In the genomic region with DNA sequence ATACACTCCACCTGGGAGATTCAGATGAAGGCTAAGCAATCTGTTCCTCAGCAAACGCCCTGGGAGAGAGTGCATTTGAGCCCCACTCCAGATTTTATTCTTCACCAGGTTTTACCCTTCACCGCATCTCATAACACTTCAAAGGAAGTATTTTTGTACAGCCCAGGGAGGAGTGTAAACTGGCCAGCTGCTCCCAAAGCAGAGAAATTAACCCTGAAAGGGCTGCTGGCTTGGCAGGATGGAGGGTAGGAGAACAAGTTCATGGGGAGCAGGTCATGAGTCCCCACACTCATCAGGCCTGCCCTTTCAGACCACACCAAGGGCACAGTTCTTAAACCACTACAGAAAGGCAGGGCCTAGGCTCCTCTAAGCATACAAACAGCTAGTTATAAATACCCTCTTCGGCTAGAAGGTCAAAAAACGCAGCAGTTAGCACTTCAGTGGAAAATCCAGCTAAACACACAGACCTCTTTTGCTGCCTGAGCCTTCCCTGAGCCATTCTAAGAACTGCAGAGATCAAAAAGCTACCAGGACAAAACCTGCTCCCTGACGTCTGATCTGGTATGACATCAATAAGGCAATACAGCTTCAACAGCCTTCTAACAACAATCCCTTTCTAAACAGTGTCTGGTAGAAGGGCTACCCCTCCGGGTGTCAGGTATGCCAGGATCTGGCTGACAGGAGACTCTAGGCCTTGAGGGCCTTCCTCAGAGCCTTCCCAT, we compare ENCODE assay signal across 8 mouse cellular contexts. TPM values are rescaled to one million over a fixed set of nuclear protein-coding genes. Genes with fewer than 3 reads are reported as not detected.
A peak's percentile ranks its signal among the peaks of the same experiment; 100 is the strongest.
DNase-seq lines count a peak whose midpoint lies in the region; ATAC-seq and TF ChIP-seq lines count a peak whose summit lies in the region.

No protein-coding gene starts in this region.

- H3K27me3 ChIP-seq in forebrain, embryonic 13.5 days = no peaks in the 10 kb centered on the region
- H3K27me3 ChIP-seq in midbrain, postnatal 0 days (ENCODE audit: insufficient read depth, low read length) = no peaks in the 10 kb centered on the region

- TF ChIP-seq CTCF in midbrain, postnatal 0 days (IDR thresholded peaks at IDR 0.05) = no peak

- peak; percentile 66; the same call in 1 of the 2 replicates for ATAC-seq in forebrain, embryonic 13.5 days
- peak; percentile 65; the same call in 1 of the 2 replicates for ATAC-seq in midbrain, postnatal 0 days (ENCODE audit: low FRiP score)

- intact Hi-C loops in left cerebral cortex, postnatal 36 days (cut with DNase I) = no loop called here

- no peaks in the 10 kb centered on the region for H3K36me3 ChIP-seq in forebrain, embryonic 13.5 days (ENCODE audit: poor library complexity, severe bottlenecking)
- no peaks in the 10 kb centered on the region for H3K36me3 ChIP-seq in midbrain, postnatal 0 days (ENCODE audit: insufficient read depth, low read length)

- H3K4me3 ChIP-seq in forebrain, embryonic 13.5 days = no peak overlapping the region
- no peak overlapping the region for H3K4me3 ChIP-seq in midbrain, postnatal 0 days (ENCODE audit: low read depth, low read length)

- peaks cover 59% of the 10 kb centered on the region for H3K4me1 ChIP-seq in forebrain, embryonic 13.5 days
- H3K4me1 ChIP-seq in midbrain, postnatal 0 days (ENCODE audit: insufficient read depth, low read length) = peaks cover 18% of the 10 kb centered on the region

- no peak overlapping the region; the same call in 1 of the 2 replicates for H3K9ac ChIP-seq in forebrain, embryonic 13.5 days
- peak overlapping the region; percentile 29; the same call in 1 of the 2 replicates for H3K9ac ChIP-seq in midbrain, postnatal 0 days (replicated peaks; ENCODE audit: low read length, poor library complexity, severe bottlenecking)

- H3K9me3 ChIP-seq in forebrain, embryonic 13.5 days (replicated peaks) = no peaks in the 10 kb centered on the region
- H3K9me3 ChIP-seq in midbrain, postnatal 0 days (ENCODE audit: low read length) = no peaks in the 10 kb centered on the region

- DNase-seq in right cerebral cortex, postnatal 10 days (ENCODE audit: low spot score in 2 of 2) = peak; percentile 25 to 53
- no peak for DNase-seq in right cerebral cortex, postnatal 14 days
- DNase-seq in induced T-regulatory cell, adult 2 months (ENCODE audit: low read depth) = peak; percentile 47
- DNase-seq in left cerebral cortex, postnatal 36 days (ENCODE audit: low spot score in 2 of 2) = peak; percentile 34 to 40
- peak; percentile 67 for DNase-seq in midbrain, postnatal 0 days (ENCODE audit: low spot score)
- no peak for DNase-seq in spleen, postnatal 14 days (ENCODE audit: low spot score in 2 of 2)
- no peak for DNase-seq in adipocyte (ENCODE audit: low spot score)

- 7% methylated on average over 6 of the region's 6 CpGs for WGBS in forebrain, embryonic 13.5 days
- 7% methylated on average over 6 of the region's 6 CpGs for whole genome bisulfite sequencing in midbrain, postnatal 0 days

- H3K4me2 ChIP-seq in forebrain, embryonic 13.5 days = peak overlapping the region; percentile 25
- no peak overlapping the region for H3K4me2 ChIP-seq in midbrain, postnatal 0 days (ENCODE audit: low read depth, low read length, poor library complexity, severe bottlenecking)

- H3K27ac ChIP-seq in forebrain, embryonic 13.5 days = peak overlapping the region; percentile 69
- peak overlapping the region; percentile 62 for H3K27ac ChIP-seq in midbrain, postnatal 0 days (ENCODE audit: low read depth, low read length)

RNA-seq across cellular contexts. Expression of a gene that starts 28.9 kb away (rescaled TPM):
- polyA plus RNA-seq in forebrain, embryonic 13.5 days (2015; fragmentation: Nextera tagmentation; extraction: Ambion mirVana) = 9.2 and 10.8 TPM in 2 replicates
- 10 to 100 TPM; 19.5 to 20.2 TPM for total RNA-seq in left cerebral cortex, postnatal 36 days (2021)
- total RNA-seq in midbrain, postnatal 0 days (2014; rRNA removed) = 11.0 and 12.5 TPM in 2 replicates
- 6.9 and 7.8 TPM in 2 replicates for polyA plus RNA-seq in midbrain, postnatal 0 days (2015; fragmentation: Nextera tagmentation; extraction: Ambion mirVana)

Comparison
In these comparisons a context has a peak if more than half of its experiments do, and no peak if none do; other contexts are left out.
1. DNase-seq: peak in right cerebral cortex, postnatal 10 days (2 of 2), induced T-regulatory cell, adult 2 months (single experiment), left cerebral cortex, postnatal 36 days (2 of 2) and midbrain, postnatal 0 days (single experiment); none in right cerebral cortex, postnatal 14 days (single experiment), spleen, postnatal 14 days (0 of 2) and adipocyte (single experiment).